Mouse (Mus musculus): ENCODE data around the gene Bckdk. TPM values are rescaled to one million over a fixed set of nuclear protein-coding genes. Genes with fewer than 3 reads are reported as not detected.

Bckdk gene
- total and polyA plus RNA-seq, 3 experiments = 32.6 to 126 TPM; not detected in 1

DNA sequence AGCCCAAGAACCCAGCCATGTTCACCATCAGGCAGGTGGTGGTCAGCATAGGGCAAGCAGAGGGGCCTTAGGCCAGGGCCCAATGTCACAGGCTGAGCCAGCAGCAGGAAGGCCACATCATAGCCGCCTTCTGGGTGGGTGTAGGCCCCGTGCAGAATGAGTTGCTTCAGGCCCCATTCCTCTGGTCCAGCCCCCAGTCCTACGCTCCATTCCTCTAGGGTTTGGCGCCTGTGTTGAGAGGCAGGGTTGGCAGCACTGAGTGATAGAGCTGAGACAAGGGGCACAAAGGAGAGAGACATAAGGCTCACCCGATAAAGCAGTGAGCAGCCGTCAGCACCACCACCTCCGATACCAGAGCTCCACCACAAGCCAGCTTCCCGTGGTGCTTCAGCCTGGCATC, 16.7 kb upstream of the Bckdk start:
- Histone ChIP-seq H3K9ac (ENCODE audit: control insufficient read depth, low read depth, low read length, poor library complexity, severe bottlenecking) (no peak overlapping the region), H3K79me2 (ENCODE audit: control insufficient read depth, insufficient read depth, low read length, poor library complexity) (peaks cover 19% of the 10 kb centered on the region), H3K4me3 (ENCODE audit: control insufficient read depth in 1 of 2, insufficient read depth in 1 of 2, low read depth in 2 of 2, low read length in 2 of 2) (no peak overlapping the region), H3K36me3 (ENCODE audit: control insufficient read depth in 1 of 2, insufficient read depth in 2 of 2, low read length in 2 of 2) (peaks cover 14 to 32% of the 10 kb centered on the region in 2 experiments; a peak in 3 of 4 replicates), H3K27ac (ENCODE audit: control insufficient read depth, low read depth, low read length) (no peak overlapping the region), H3K4me1 (ENCODE audit: control insufficient read depth in 1 of 2, insufficient read depth in 2 of 2, low read length in 2 of 2) (peaks cover 16 to 31% of the 10 kb centered on the region in 2 experiments), H3K27me3 (ENCODE audit: control insufficient read depth in 1 of 2, insufficient read depth in 2 of 2, low read length in 2 of 2) (no peaks in the 10 kb centered on the region), H3K9me3 (replicated peaks; ENCODE audit: insufficient read depth, low read length) (no peaks in the 10 kb centered on the region)
- TF ChIP-seq ZKSCAN1 (IDR thresholded peaks at IDR 0.05; ENCODE audit: low read depth, low read length) (no peak), TCF12 (IDR thresholded peaks at IDR 0.05; ENCODE audit: low read depth, low read length) (no peak), MXI1 (IDR thresholded peaks at IDR 0.05; ENCODE audit: low read depth, low read length) (no peak), NRF1 (IDR thresholded peaks at IDR 0.05; ENCODE audit: insufficient read depth, low read depth, low read length, poor library complexity, severe bottlenecking) (no peak), USF1 (IDR thresholded peaks at IDR 0.05; ENCODE audit: low read depth, low read length) (no peak), MYB (IDR thresholded peaks at IDR 0.05; ENCODE audit: low read depth, low read length) (no peak), MAZ (IDR thresholded peaks at IDR 0.05; ENCODE audit: low read depth, low read length) (no peak), TAL1 (IDR thresholded peaks at IDR 0.05; ENCODE audit: low read length) (no peak), RAD21 (IDR thresholded peaks at IDR 0.05; ENCODE audit: low read depth, low read length) (no peak), KAT2A (conservative IDR thresholded peaks at IDR 0.05; ENCODE audit: low read depth, low read length) (no peak), JUND (IDR thresholded peaks at IDR 0.05; ENCODE audit: low read depth, low read length) (no peak), MEF2A (IDR thresholded peaks at IDR 0.05; ENCODE audit: extremely low read depth, insufficient replicate concordance, low read depth, low read length, poor library complexity, severe bottlenecking) (no peak), POLR2AphosphoS2 (IDR thresholded peaks at IDR 0.05; ENCODE audit: low read length) (no peak), MAX (IDR thresholded peaks at IDR 0.05; ENCODE audit: low read length) (no peak), ZC3H11A (IDR thresholded peaks at IDR 0.05; ENCODE audit: low read depth, low read length) (no peak), MYC (IDR thresholded peaks at IDR 0.05; ENCODE audit: low read depth, low read length) (no peak), SIN3A (IDR thresholded peaks at IDR 0.05; ENCODE audit: low read length) (no peak), POLR2A (IDR thresholded peaks at IDR 0.05; ENCODE audit: control insufficient read depth in 1 of 2, insufficient read depth in 1 of 2, low read depth in 1 of 2, low read length in 2 of 2, poor library complexity in 1 of 2) (no peak), POLR2AphosphoS5 (IDR thresholded peaks at IDR 0.05; ENCODE audit: borderline replicate concordance, low read depth, low read length) (no peak)
- DNase-seq (ENCODE audit: low read depth, low spot score) = no peak

GRCm38 (mm10) chr7:127887781-127888180, 16.1 kb upstream of the Bckdk start:
- H3K4me1 ChIP-seq (ENCODE audit: control insufficient read depth in 1 of 2, insufficient read depth in 2 of 2, low read length in 2 of 2) = peaks cover 16 to 29% of the 10 kb centered on the region in 2 experiments
- no peak overlapping the region for H3K4me3 ChIP-seq (ENCODE audit: control insufficient read depth in 1 of 2, insufficient read depth in 1 of 2, low read depth in 2 of 2, low read length in 2 of 2)
- peaks cover 14% of the 10 kb centered on the region for H3K79me2 ChIP-seq (ENCODE audit: control insufficient read depth, insufficient read depth, low read length, poor library complexity)
- TF ChIP-seq GABPA (IDR thresholded peaks at IDR 0.05; ENCODE audit: low read depth, low read length) (no peak), ZKSCAN1 (IDR thresholded peaks at IDR 0.05; ENCODE audit: low read depth, low read length) (no peak), MYB (IDR thresholded peaks at IDR 0.05; ENCODE audit: low read depth, low read length) (no peak), RAD21 (IDR thresholded peaks at IDR 0.05; ENCODE audit: low read depth, low read length) (no peak), TAL1 (IDR thresholded peaks at IDR 0.05; ENCODE audit: low read length) (no peak), UBTF (IDR thresholded peaks at IDR 0.05; ENCODE audit: borderline replicate concordance, insufficient read depth, low read depth, low read length) (no peak), NELFE (IDR thresholded peaks at IDR 0.05; ENCODE audit: low read depth, low read length) (no peak)
- no peak overlapping the region for H3K27ac ChIP-seq (ENCODE audit: control insufficient read depth, low read depth, low read length)
- DNase-seq (ENCODE audit: low read depth, low spot score) = no peak
- no peak overlapping the region for H3K9ac ChIP-seq (ENCODE audit: control insufficient read depth, low read depth, low read length, poor library complexity, severe bottlenecking)
- H3K27me3 ChIP-seq (ENCODE audit: control insufficient read depth in 1 of 2, insufficient read depth in 2 of 2, low read length in 2 of 2) = no peaks in the 10 kb centered on the region
- H3K36me3 ChIP-seq (ENCODE audit: control insufficient read depth in 1 of 2, insufficient read depth in 2 of 2, low read length in 2 of 2) = peaks cover 13 to 32% of the 10 kb centered on the region in 2 experiments; a peak in 3 of 4 replicates
- H3K9me3 ChIP-seq (replicated peaks; ENCODE audit: insufficient read depth, low read length) = no peaks in the 10 kb centered on the region
